Mouse (Mus musculus) brain, embryonic 14.5 days (tissue): ENCODE data around the gene Slc29a4.

Experiments
- CTCF ChIP-seq: fragments of 200-500 bp; IDR thresholded peaks from 2 replicates; pipeline ENCODE4 v1.5.1; 2012; ENCODE audit warnings: inconsistent platforms, mild to moderate bottlenecking, moderate library complexity, borderline replicate concordance; ENCODE audit not compliant: insufficient read depth, insufficient read length; ENCODE audit errors: extremely low read depth
- POLR2A ChIP-seq: fragments of 200-500 bp; IDR thresholded peaks from 2 replicates; pipeline ENCODE4 v1.6.1; 2012; ENCODE audit warnings: mild to moderate bottlenecking, inconsistent platforms, borderline replicate concordance; ENCODE audit not compliant: poor library complexity, insufficient read depth, insufficient read length, severe bottlenecking; ENCODE audit errors: extremely low read depth

- no peak for TF ChIP-seq POLR2A
- no peak for TF ChIP-seq CTCF
Observed at GRCm38 (mm10) chr5:142703569-142703968, 11.3 kb downstream of the Slc29a4 start.
